Mouse (Mus musculus) hindbrain, embryonic 12.5 days (tissue): ENCODE data around the gene Eps8l3. TPM values are rescaled to one million over a fixed set of nuclear protein-coding genes. Genes with fewer than 3 reads are reported as not detected.
A peak's percentile ranks its signal among the peaks of the same experiment; 100 is the strongest.
"Not testable (repeated sequence)": the region's sequence is repeated elsewhere in the genome, so short reads cannot be mapped to it uniquely, and the experiment has no call there.

Experiments used
- ATAC-seq: fragments of 200-750 bp; cut with Nextera tagmentation; 2 replicates; pipeline ENCODE4 v1.8.0; 2017; ENCODE audit warnings: moderate TSS enrichment; ENCODE audit not compliant: low FRiP score
- H3K27ac ChIP-seq: fragments of 300-500 bp; sonication (generic); 2 replicates; pipeline ENCODE4 v1.5.1; 2016; ENCODE audit warnings: mild to moderate bottlenecking
- H3K27me3 ChIP-seq: fragments of 300-500 bp; sonication (generic); 2 replicates; pipeline ENCODE4 v1.6.1; 2016; ENCODE audit warnings: mild to moderate bottlenecking
- H3K36me3 ChIP-seq: fragments of 300-500 bp; sonication (generic); 2 replicates; pipeline ENCODE4 v1.6.1; 2016; ENCODE audit warnings: mild to moderate bottlenecking
- H3K4me1 ChIP-seq: fragments of 300-500 bp; sonication (generic); 2 replicates; pipeline ENCODE4 v1.6.1; 2016
- H3K4me2 ChIP-seq: fragments of 300-500 bp; sonication (generic); replicated peaks from 2 replicates; pipeline ENCODE4 v1.6.1; 2016; ENCODE audit warnings: mild to moderate bottlenecking
- H3K4me3 ChIP-seq: fragments of 300-500 bp; sonication (generic); 2 replicates; pipeline ENCODE4 v1.5.1; 2016; ENCODE audit warnings: mild to moderate bottlenecking
- H3K9ac ChIP-seq: fragments of 300-500 bp; sonication (generic); 2 replicates; pipeline ENCODE4 v1.6.1; 2016; ENCODE audit warnings: mild to moderate bottlenecking, moderate library complexity
- H3K9me3 ChIP-seq: fragments of 300-500 bp; sonication (generic); replicated peaks from 2 replicates; pipeline ENCODE4 v1.6.1; 2016; ENCODE audit warnings: mild to moderate bottlenecking
- WGBS: fragments of 180-500 bp; shearing (Covaris S2); methylation state at CpG from one replicate; pipeline ENCODE4 v1.1.7; 2016; 5-methylcytosine and 5-hydroxymethylcytosine counted together
- polyA plus RNA-seq: library from polyadenylated mRNA; unstranded; fragments of >200 nt; fragmentation: Nextera tagmentation; extraction: Ambion mirVana; gene quantifications from 2 replicates; pipeline ENCODE4 v1.2.1, GENCODE M21; 2016

The Eps8l3 gene
- polyA plus RNA-seq, 1 experiment from 2014 or later = not detected

DNA sequence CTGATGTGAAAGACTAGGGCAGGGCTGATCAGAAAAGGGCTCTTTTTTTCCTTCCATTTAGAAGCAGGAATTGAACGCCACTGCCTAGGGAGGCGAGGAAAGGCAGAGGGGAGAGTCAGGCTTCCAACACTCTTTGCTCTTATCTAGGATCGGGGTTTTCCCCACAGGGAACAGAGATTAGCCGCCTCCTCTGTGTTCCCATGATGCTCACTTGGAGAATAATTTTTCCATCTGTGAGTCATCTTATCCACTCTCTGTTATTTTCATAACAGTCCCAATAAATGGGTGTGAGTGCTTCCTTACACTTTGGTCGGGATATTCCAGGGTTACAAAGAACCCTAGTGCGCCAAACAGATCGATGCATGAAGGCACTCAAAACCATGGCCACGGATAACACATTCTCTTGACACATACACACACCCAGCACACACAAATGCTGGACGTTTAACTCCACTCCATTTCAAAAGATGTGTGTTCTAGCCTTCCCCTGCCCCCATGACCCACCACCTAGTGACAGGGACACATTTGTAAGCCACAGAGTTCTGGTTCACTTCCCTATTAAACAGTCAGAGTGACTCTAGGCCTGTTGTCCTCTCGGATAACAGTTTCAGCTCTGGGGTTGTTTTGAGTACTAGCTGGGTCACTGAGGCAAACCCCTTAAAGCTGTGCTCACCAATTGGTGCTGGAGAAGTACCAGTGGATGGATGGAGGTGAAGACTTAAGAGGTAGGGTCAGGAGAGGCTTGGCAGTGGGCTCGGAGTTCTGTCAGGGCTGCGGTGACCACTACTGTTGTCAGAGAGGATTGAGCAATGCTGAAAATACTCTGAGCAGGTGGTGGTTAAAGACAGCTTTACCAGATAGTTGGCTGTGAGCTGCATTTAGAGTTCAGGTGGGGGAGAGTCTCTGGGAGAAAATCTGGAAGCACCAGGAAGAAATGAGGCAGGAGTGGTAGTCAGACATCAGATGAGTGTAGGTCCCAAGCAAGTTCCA, 1.0 kb downstream of the Eps8l3 start:
- WGBS = 82% methylated on average over 12 of the region's 12 CpGs
- Histone ChIP-seq H3K9ac (no peak overlapping the region), H3K4me2 (no peak overlapping the region), H3K36me3 (no peaks in the 10 kb centered on the region), H3K27ac (no peak overlapping the region), H3K9me3 (no peaks in the 10 kb centered on the region), H3K4me3 (no peak overlapping the region), H3K27me3 (no peaks in the 10 kb centered on the region; the same call in 1 of the 2 replicates), H3K4me1 (no peaks in the 10 kb centered on the region)
- no peak for ATAC-seq

DNA sequence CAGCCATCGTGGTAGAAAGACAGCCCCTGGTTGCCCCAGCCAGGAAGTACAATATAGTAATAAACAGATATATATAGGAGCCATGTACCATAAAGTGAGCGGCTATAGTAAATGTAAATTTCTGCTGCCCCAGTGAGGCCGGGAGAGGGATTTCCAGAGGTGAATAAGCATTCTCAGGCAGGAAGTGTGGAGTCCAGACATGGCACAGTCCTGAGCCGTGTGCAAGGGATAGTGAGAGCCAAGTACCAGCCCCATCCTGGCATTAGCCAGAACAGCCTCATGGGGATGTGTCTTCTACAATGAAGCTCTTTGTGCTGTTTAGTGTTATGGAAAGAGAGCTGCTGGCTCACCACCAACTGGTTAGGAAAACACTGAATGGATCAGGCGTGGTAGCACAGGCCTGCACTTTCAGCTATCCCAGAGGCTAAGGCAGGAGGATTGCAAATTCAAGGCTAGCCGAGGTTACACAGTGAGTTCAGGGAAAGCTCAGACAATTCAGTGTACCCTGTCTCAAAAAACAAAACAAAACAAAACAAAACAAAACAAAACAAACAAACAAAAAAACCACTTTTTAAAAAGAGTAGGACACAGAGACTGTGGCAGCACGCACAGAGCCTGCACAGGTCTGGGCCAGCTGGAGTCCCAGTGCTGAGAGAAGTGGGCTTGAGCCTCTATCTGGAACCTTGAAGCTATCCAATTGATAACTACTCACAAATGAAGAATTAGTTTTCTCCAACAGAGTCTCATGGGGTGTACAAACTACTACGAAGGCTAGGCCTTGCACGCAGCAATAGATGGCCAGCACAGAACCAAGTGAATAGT, 10.9 kb downstream of the Eps8l3 start:
- 0 out of 2 replicates have a peak, but pooled peaks cover 3% of the 10 kb centered on the region for H3K36me3 ChIP-seq
- H3K4me3 ChIP-seq = no peak overlapping the region
- peak; percentile 58; the same call in 1 of the 2 replicates for ATAC-seq
- no peak overlapping the region for H3K27ac ChIP-seq
- 83% methylated on average over 9 of the region's 9 CpGs for WGBS
- no peak overlapping the region for H3K4me2 ChIP-seq
- no peaks in the 10 kb centered on the region for H3K4me1 ChIP-seq
- no peak overlapping the region for H3K9ac ChIP-seq
- H3K27me3 ChIP-seq = no peaks in the 10 kb centered on the region
- no peaks in the 10 kb centered on the region for H3K9me3 ChIP-seq

- H3K4me2 ChIP-seq, H3K27ac ChIP-seq, ATAC-seq, H3K4me3 ChIP-seq, H3K9ac ChIP-seq, H3K36me3 ChIP-seq, H3K9me3 ChIP-seq, H3K27me3 ChIP-seq, H3K4me1 ChIP-seq: not testable (repeated sequence)
- 95% methylated on average over 2 of the region's 2 CpGs for WGBS
Observed at GRCm38 (mm10) chr3:107889236-107889635, 12.2 kb downstream of the Eps8l3 start.

DNA sequence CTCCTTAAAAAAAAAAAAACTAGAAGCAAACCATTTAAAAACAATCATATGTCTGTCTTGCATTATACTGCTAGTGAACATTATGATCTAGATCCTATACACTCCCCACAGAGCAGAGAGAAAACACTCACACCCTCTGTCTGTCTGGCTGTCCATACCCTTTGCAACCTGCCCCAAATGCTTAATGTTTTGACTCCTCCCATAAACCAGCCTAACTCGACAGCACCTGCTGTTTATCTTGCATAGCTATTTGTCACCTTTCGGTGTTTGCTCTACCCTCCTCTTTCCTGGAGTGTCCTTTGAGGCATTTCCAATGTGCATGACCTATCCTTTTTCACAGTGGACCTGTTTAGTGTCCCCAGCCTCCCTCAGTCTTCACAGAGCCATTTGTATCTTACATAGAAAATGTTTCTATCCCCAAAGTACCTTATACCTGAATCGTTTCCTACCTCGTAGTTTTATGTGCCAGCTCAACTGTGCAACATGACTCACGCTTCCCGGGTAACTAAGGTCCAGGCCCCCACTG, 18.2 kb downstream of the Eps8l3 start:
- Histone ChIP-seq H3K27ac (no peak overlapping the region), H3K4me3 (peak overlapping the region; percentile 69), H3K4me2 (peak overlapping the region; percentile 70), H3K4me1 (peaks cover 10% of the 10 kb centered on the region), H3K27me3 (no peaks in the 10 kb centered on the region), H3K9me3 (no peaks in the 10 kb centered on the region), H3K36me3 (peaks cover 20% of the 10 kb centered on the region), H3K9ac (peak overlapping the region; percentile 80)
- ATAC-seq = peak; percentile 49
- 8% methylated on average over 6 of the region's 6 CpGs for WGBS

GRCm38 (mm10) chr3:107895720-107896569, 18.9 kb downstream of the Eps8l3 start, which contains the start of gene Gstm5:
TSS of gene Gstm5 (plus strand) at chr3:107895821.
- H3K9ac ChIP-seq = peak within 1 kb of the TSS; percentile 80
- H3K4me2 ChIP-seq = peak within 1 kb of the TSS; percentile 70
- no peaks in the 10 kb centered on the region for H3K9me3 ChIP-seq
- peaks cover 10% of the 10 kb centered on the region for H3K4me1 ChIP-seq
- H3K36me3 ChIP-seq = peaks cover 20% of the 10 kb centered on the region
- peak within 1 kb of the TSS; percentile 68 for H3K27ac ChIP-seq
- no peaks in the 10 kb centered on the region for H3K27me3 ChIP-seq
- WGBS = 6% methylated on average over 40 of the region's 40 CpGs
- H3K4me3 ChIP-seq = peak within 1 kb of the TSS; percentile 69
- ATAC-seq = peak; percentile 97

- ATAC-seq = no peak
- Histone ChIP-seq H3K9ac (no peak overlapping the region), H3K4me2 (no peak overlapping the region), H3K9me3 (no peaks in the 10 kb centered on the region), H3K36me3 (peaks cover 17% of the 10 kb centered on the region), H3K27ac (no peak overlapping the region), H3K4me1 (peaks cover 10% of the 10 kb centered on the region), H3K27me3 (no peaks in the 10 kb centered on the region), H3K4me3 (no peak overlapping the region)
- 94% methylated on average over 13 of the region's 13 CpGs for WGBS
Observed at GRCm38 (mm10) chr3:107898691-107899090, 21.7 kb downstream of the Eps8l3 start.

DNA sequence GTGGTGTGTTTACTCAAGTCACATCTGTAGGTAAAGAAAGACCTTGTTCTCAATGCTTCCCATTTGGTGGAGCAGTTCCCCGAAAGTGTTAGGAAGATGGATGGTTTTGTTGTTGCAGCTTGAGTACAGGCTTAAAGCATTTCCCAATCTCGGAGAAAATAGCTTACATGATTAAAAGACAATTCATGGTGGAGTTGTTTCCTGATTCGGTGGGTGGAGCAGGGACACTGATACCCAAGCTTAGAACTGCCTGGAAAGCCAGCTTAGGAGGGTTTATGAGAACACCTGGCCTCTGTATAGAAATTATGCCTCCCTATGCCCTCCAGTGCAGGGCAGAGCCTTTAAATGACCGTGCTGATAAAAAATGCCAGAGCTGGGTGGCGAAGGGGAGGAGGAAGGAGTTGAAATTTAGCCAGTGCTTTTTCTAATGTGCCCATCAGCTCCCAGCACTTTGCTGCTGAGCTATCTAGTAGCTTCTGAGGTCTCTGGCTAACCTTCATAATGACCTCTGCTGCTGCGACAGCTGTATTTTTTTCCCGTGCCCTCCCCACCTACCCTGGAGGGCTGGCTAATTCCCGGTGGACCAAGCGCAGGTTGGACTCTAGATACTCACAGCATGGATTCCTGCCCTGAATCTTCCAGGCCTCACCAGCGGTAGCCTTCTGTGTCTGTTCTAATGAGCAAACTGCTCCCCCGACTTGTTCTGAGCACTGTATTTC, 24.1 kb downstream of the Eps8l3 start:
- Histone ChIP-seq H3K4me3 (no peak overlapping the region), H3K27me3 (no peaks in the 10 kb centered on the region), H3K36me3 (peaks cover 17% of the 10 kb centered on the region), H3K9me3 (no peaks in the 10 kb centered on the region), H3K4me2 (no peak overlapping the region), H3K4me1 (peaks cover 6% of the 10 kb centered on the region), H3K27ac (no peak overlapping the region), H3K9ac (no peak overlapping the region)
- no peak for ATAC-seq
- WGBS = 73% methylated on average over 11 of the region's 11 CpGs

DNA sequence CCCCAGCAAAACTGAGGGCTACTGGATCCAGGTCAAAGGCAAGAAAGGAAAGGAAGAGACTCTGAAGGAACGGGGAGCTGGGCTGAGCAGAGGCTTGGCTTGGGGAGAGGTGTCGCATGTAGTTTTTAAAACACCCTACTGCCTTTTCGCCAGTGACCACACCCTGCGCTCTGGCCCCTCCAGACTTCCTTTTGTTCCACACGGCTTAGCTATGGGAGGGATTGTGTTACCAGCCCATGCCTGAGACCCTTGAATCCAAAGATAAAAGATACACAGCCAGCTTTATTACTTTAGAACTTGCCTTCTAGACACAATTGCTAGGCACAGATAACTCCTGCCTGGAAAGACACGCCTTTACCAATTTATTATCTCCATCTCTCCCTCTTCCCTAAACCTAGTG, 28.9 kb downstream of the Eps8l3 start:
- no peaks in the 10 kb centered on the region for H3K4me1 ChIP-seq
- ATAC-seq = no peak

GRCm38 (mm10) chr3:107916674-107917073, 39.6 kb downstream of the Eps8l3 start:
- H3K27ac ChIP-seq = no peak overlapping the region
- WGBS = 88% methylated on average over 15 of the region's 15 CpGs
- H3K9me3 ChIP-seq = no peaks in the 10 kb centered on the region
- no peak overlapping the region for H3K9ac ChIP-seq
- H3K4me2 ChIP-seq = no peak overlapping the region
- H3K4me1 ChIP-seq = no peaks in the 10 kb centered on the region
- no peaks in the 10 kb centered on the region for H3K27me3 ChIP-seq
- H3K4me3 ChIP-seq = no peak overlapping the region
- H3K36me3 ChIP-seq = no peaks in the 10 kb centered on the region
- ATAC-seq = no peak

More for the DNA sequence above, 28.9 kb downstream of the Eps8l3 start:
- no peak overlapping the region for H3K9ac ChIP-seq
- H3K27ac ChIP-seq = no peak overlapping the region
- H3K27me3 ChIP-seq = no peaks in the 10 kb centered on the region
- H3K4me2 ChIP-seq = no peak overlapping the region
- no peaks in the 10 kb centered on the region for H3K36me3 ChIP-seq
- H3K9me3 ChIP-seq = no peaks in the 10 kb centered on the region
- WGBS = 68% methylated on average over 6 of the region's 6 CpGs
- no peak overlapping the region for H3K4me3 ChIP-seq

DNA sequence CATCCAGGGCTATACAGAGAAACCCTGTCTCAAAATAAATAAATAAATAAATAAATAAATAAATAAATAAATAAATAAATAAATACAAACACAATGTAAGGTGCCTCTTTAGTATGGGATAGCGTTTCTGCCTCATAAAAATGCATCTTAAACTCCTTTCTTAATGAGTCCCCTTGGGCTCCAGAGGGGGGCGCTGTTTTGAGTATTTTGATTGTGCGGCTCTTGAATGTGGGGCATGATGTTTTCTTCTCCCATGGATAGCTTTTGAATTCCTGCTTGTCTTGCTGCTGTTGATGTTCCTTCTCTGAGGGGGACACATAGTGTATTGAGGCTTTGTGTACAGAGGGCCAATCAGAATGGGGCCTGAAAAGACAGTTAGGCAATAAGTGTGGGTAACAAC, 40.1 kb downstream of the Eps8l3 start:
- 85% methylated on average over 3 of the region's 3 CpGs for WGBS
- no peak overlapping the region for H3K4me3 ChIP-seq
- no peaks in the 10 kb centered on the region for H3K36me3 ChIP-seq
- no peak overlapping the region for H3K4me2 ChIP-seq
- no peaks in the 10 kb centered on the region for H3K4me1 ChIP-seq
- ATAC-seq = no peak
- H3K9ac ChIP-seq = no peak overlapping the region
- no peaks in the 10 kb centered on the region for H3K9me3 ChIP-seq
- H3K27ac ChIP-seq = no peak overlapping the region
- H3K27me3 ChIP-seq = no peaks in the 10 kb centered on the region

GRCm38 (mm10) chr3:107917783-107918408, 40.9 kb downstream of the Eps8l3 start:
- H3K4me1 ChIP-seq = no peaks in the 10 kb centered on the region
- no peak for ATAC-seq
- no peak overlapping the region for H3K27ac ChIP-seq
- no peaks in the 10 kb centered on the region for H3K9me3 ChIP-seq
- H3K4me3 ChIP-seq = no peak overlapping the region
- H3K36me3 ChIP-seq = no peaks in the 10 kb centered on the region
- no peak overlapping the region for H3K4me2 ChIP-seq
- no peaks in the 10 kb centered on the region for H3K27me3 ChIP-seq
- WGBS = 60% methylated on average over 7 of the region's 7 CpGs
- H3K9ac ChIP-seq = no peak overlapping the region
